Mouse (Mus musculus): ENCODE data around the gene Flrt3. TPM values are rescaled to one million over a fixed set of nuclear protein-coding genes. Genes with fewer than 3 reads are reported as not detected.
A peak's percentile ranks its signal among the peaks of the same experiment; 100 is the strongest.

Flrt3 gene
- polyA plus RNA-seq, 2 experiments, result 14.4 to 47.6 TPM

GRCm38 (mm10) chr2:140690906-140691305 lies 19.6 kb upstream of the Flrt3 start:
- DNase-seq (ENCODE audit: low spot score), result no peak
- no peak for TF ChIP-seq POLR2A (IDR thresholded peaks at IDR 0.05; ENCODE audit: borderline replicate concordance, extremely low read depth, insufficient read depth, insufficient read length)
- Histone ChIP-seq H3K36me3 (ENCODE audit: control insufficient read depth, insufficient read depth, low read length) (no peaks in the 10 kb centered on the region), H3K27ac (replicated peaks; ENCODE audit: low read depth, low read length) (no peak overlapping the region), H3K27me3 (ENCODE audit: control insufficient read depth, insufficient read depth, low read length) (no peaks in the 10 kb centered on the region), H3K9ac (ENCODE audit: low read depth, low read length, severe bottlenecking) (no peak overlapping the region), H3K9me3 (ENCODE audit: control insufficient read depth, low read length) (no peaks in the 10 kb centered on the region), H3K4me3 (replicated peaks; ENCODE audit: low read length) (no peak overlapping the region), H3K4me2 (replicated peaks; ENCODE audit: low read depth, low read length, severe bottlenecking) (no peak overlapping the region), H3K4me1 (ENCODE audit: control insufficient read depth, insufficient read depth, low read length) (no peaks in the 10 kb centered on the region)
- no peak for ATAC-seq (ENCODE audit: low FRiP score, low read depth)
- 94% methylated on average over 2 of the region's 2 CpGs for WGBS

- TF ChIP-seq POLR2A (IDR thresholded peaks at IDR 0.05; ENCODE audit: borderline replicate concordance, extremely low read depth, insufficient read depth, insufficient read length), result no peak
- no peak overlapping the region for H3K9ac ChIP-seq (ENCODE audit: low read depth, low read length, severe bottlenecking)
Measured at GRCm38 (mm10) chr2:140676728-140677127, 5.5 kb upstream of the Flrt3 start.

GRCm38 (mm10) chr2:140673466-140673865 lies 2.2 kb upstream of the Flrt3 start:
- Histone ChIP-seq H3K4me2 (replicated peaks; ENCODE audit: low read depth, low read length, severe bottlenecking) (no peak overlapping the region), H3K27ac (replicated peaks; ENCODE audit: low read depth, low read length) (no peak overlapping the region), H3K27me3 (ENCODE audit: control insufficient read depth, insufficient read depth, low read length) (no peaks in the 10 kb centered on the region), H3K9me3 (ENCODE audit: control insufficient read depth, low read length) (no peaks in the 10 kb centered on the region), H3K9ac (ENCODE audit: low read depth, low read length, severe bottlenecking) (no peak overlapping the region), H3K36me3 (ENCODE audit: control insufficient read depth, insufficient read depth, low read length) (no peaks in the 10 kb centered on the region), H3K4me1 (ENCODE audit: control insufficient read depth, insufficient read depth, low read length) (no peaks in the 10 kb centered on the region), H3K4me3 (replicated peaks; ENCODE audit: low read length) (no peak overlapping the region)
- ATAC-seq (ENCODE audit: low FRiP score, low read depth) (no peak), DNase-seq (ENCODE audit: low spot score) (no peak)
- TF ChIP-seq POLR2A (IDR thresholded peaks at IDR 0.05; ENCODE audit: borderline replicate concordance, extremely low read depth, insufficient read depth, insufficient read length), result no peak
- 69% methylated on average over 5 of the region's 5 CpGs for WGBS

More at GRCm38 (mm10) chr2:140676728-140677127, 5.5 kb upstream of the Flrt3 start:
- DNase-seq (ENCODE audit: low spot score) (no peak), ATAC-seq (ENCODE audit: low FRiP score, low read depth) (no peak)
- H3K36me3 ChIP-seq (ENCODE audit: control insufficient read depth, insufficient read depth, low read length), result no peaks in the 10 kb centered on the region
- WGBS, result 40% methylated on average over 3 of the region's 3 CpGs
- no peaks in the 10 kb centered on the region for H3K4me1 ChIP-seq (ENCODE audit: control insufficient read depth, insufficient read depth, low read length)
- H3K4me3 ChIP-seq (replicated peaks; ENCODE audit: low read length), result no peak overlapping the region
- H3K27me3 ChIP-seq (ENCODE audit: control insufficient read depth, insufficient read depth, low read length), result no peaks in the 10 kb centered on the region
- no peak overlapping the region for H3K4me2 ChIP-seq (replicated peaks; ENCODE audit: low read depth, low read length, severe bottlenecking)
- H3K9me3 ChIP-seq (ENCODE audit: control insufficient read depth, low read length), result no peaks in the 10 kb centered on the region
- H3K27ac ChIP-seq (replicated peaks; ENCODE audit: low read depth, low read length), result no peak overlapping the region

GRCm38 (mm10) chr2:140670457-140670856 lies 812 bp downstream of the Flrt3 start:
- ATAC-seq (ENCODE audit: low FRiP score, low read depth) (no peak), DNase-seq (ENCODE audit: low spot score) (peak; percentile 60)
- Histone ChIP-seq H3K4me3 (replicated peaks; ENCODE audit: low read length) (peak overlapping the region; percentile 52), H3K27me3 (ENCODE audit: control insufficient read depth, insufficient read depth, low read length) (no peaks in the 10 kb centered on the region), H3K36me3 (ENCODE audit: control insufficient read depth, insufficient read depth, low read length) (no peaks in the 10 kb centered on the region), H3K4me1 (ENCODE audit: control insufficient read depth, insufficient read depth, low read length) (peaks cover 11% of the 10 kb centered on the region), H3K9me3 (ENCODE audit: control insufficient read depth, low read length) (no peaks in the 10 kb centered on the region), H3K27ac (replicated peaks; ENCODE audit: low read depth, low read length) (peak overlapping the region; percentile 77), H3K9ac (ENCODE audit: low read depth, low read length, severe bottlenecking) (peak overlapping the region; percentile 81), H3K4me2 (replicated peaks; ENCODE audit: low read depth, low read length, severe bottlenecking) (peak overlapping the region; percentile 53)
- WGBS, result 0% methylated on average over 12 of the region's 12 CpGs
- TF ChIP-seq POLR2A (IDR thresholded peaks at IDR 0.05; ENCODE audit: borderline replicate concordance, extremely low read depth, insufficient read depth, insufficient read length), result peak; percentile 20; the same call in 1 of the 2 replicates

GRCm38 (mm10) chr2:140669786-140670185 lies 1.5 kb downstream of the Flrt3 start:
- Histone ChIP-seq H3K9me3 (ENCODE audit: control insufficient read depth, low read length) (no peaks in the 10 kb centered on the region), H3K4me2 (replicated peaks; ENCODE audit: low read depth, low read length, severe bottlenecking) (peak overlapping the region; percentile 53), H3K4me3 (replicated peaks; ENCODE audit: low read length) (peak overlapping the region; percentile 52), H3K27me3 (ENCODE audit: control insufficient read depth, insufficient read depth, low read length) (no peaks in the 10 kb centered on the region), H3K9ac (ENCODE audit: low read depth, low read length, severe bottlenecking) (peak overlapping the region; percentile 81), H3K36me3 (ENCODE audit: control insufficient read depth, insufficient read depth, low read length) (no peaks in the 10 kb centered on the region), H3K4me1 (ENCODE audit: control insufficient read depth, insufficient read depth, low read length) (peaks cover 14% of the 10 kb centered on the region), H3K27ac (replicated peaks; ENCODE audit: low read depth, low read length) (no peak overlapping the region)
- DNase-seq (ENCODE audit: low spot score) (no peak), ATAC-seq (ENCODE audit: low FRiP score, low read depth) (no peak)
- no peak for TF ChIP-seq POLR2A (IDR thresholded peaks at IDR 0.05; ENCODE audit: borderline replicate concordance, extremely low read depth, insufficient read depth, insufficient read length)
- WGBS, result 17% methylated on average over 2 of the region's 2 CpGs

- DNase-seq (ENCODE audit: low spot score) (no peak), ATAC-seq (ENCODE audit: low FRiP score, low read depth) (no peak)
- H3K9me3 ChIP-seq (ENCODE audit: control insufficient read depth, low read length), result no peaks in the 10 kb centered on the region
- H3K4me3 ChIP-seq (replicated peaks; ENCODE audit: low read length), result peak overlapping the region; percentile 52
- 0 out of 2 replicates have a peak overlapping the region, but pooled peaks have one; percentile 14 for H3K9ac ChIP-seq (ENCODE audit: low read depth, low read length, severe bottlenecking)
- H3K27me3 ChIP-seq (ENCODE audit: control insufficient read depth, insufficient read depth, low read length), result no peaks in the 10 kb centered on the region
- WGBS, result 16% methylated on average over 2 of the region's 2 CpGs
- H3K4me2 ChIP-seq (replicated peaks; ENCODE audit: low read depth, low read length, severe bottlenecking), result peak overlapping the region; percentile 53
- H3K36me3 ChIP-seq (ENCODE audit: control insufficient read depth, insufficient read depth, low read length), result no peaks in the 10 kb centered on the region
- peaks cover 16% of the 10 kb centered on the region for H3K4me1 ChIP-seq (ENCODE audit: control insufficient read depth, insufficient read depth, low read length)
- TF ChIP-seq POLR2A (IDR thresholded peaks at IDR 0.05; ENCODE audit: borderline replicate concordance, extremely low read depth, insufficient read depth, insufficient read length), result no peak
- no peak overlapping the region for H3K27ac ChIP-seq (replicated peaks; ENCODE audit: low read depth, low read length)
Measured at GRCm38 (mm10) chr2:140669081-140669480, 2.2 kb downstream of the Flrt3 start.

Data from limb, embryonic 14.5 days (tissue).